Mouse (Mus musculus): ENCODE data around the gene Nipal1.

Nipal1 gene

GRCm38 (mm10) chr5:72664126-72664525 lies 16.5 kb downstream of the Nipal1 start:
- in situ Hi-C loops (cut with MboI, MseI) = loop anchor here in 1 of 2 experiments (5.0 kb wide), 1 partner anchor 88 kb away; the partner anchor contains the start of gene Txk

GRCm38 (mm10) chr5:72664854-72665253 lies 17.3 kb downstream of the Nipal1 start:
- in situ Hi-C loops (cut with MboI, MseI) = loop anchor here in 1 of 2 experiments (5.0 kb wide), 1 partner anchor 87 kb away; the partner anchor contains the start of gene Txk

- in situ Hi-C loops (cut with MboI, MseI) = no loop called here
These were observed 17.7 kb downstream of the Nipal1 start for GRCm38 (mm10) chr5:72665281-72665680.

- in situ Hi-C loops (cut with MboI, MseI) = no loop called here
These were observed 18.8 kb downstream of the Nipal1 start for GRCm38 (mm10) chr5:72666428-72666827.

- in situ Hi-C loops (cut with MboI, MseI) = no loop called here
These were observed 20.8 kb downstream of the Nipal1 start for GRCm38 (mm10) chr5:72668351-72668750.

GRCm38 (mm10) chr5:72671017-72671699 lies 23.6 kb downstream of the Nipal1 start:
- in situ Hi-C loops (cut with MboI, MseI) = loop anchor here in 1 of 2 experiments (10.0 kb wide), 1 partner anchor 106 kb away; no protein-coding TSS in a partner anchor

GRCm38 (mm10) chr5:72674994-72675542 lies 27.5 kb downstream of the Nipal1 start:
- in situ Hi-C loops (cut with MboI, MseI) = loop anchor here in 1 of 2 experiments (10.0 kb wide), 1 partner anchor 110 kb away; no protein-coding TSS in a partner anchor

GRCm38 (mm10) chr5:72681451-72681850 lies 33.9 kb downstream of the Nipal1 start:
- in situ Hi-C loops (cut with MboI, MseI) = loop anchor here in 1 of 2 experiments (10.0 kb wide), 1 partner anchor 317 kb away; no protein-coding TSS in a partner anchor

GRCm38 (mm10) chr5:72689556-72689955 lies 42.0 kb downstream of the Nipal1 start:
- in situ Hi-C loops (cut with MboI, MseI) = loop anchor here in 1 of 2 experiments (10.0 kb wide), 1 partner anchor 325 kb away; no protein-coding TSS in a partner anchor

- in situ Hi-C loops (cut with MboI, MseI) = no loop called here
These were observed 42.9 kb downstream of the Nipal1 start for GRCm38 (mm10) chr5:72690516-72690915.

GRCm38 (mm10) chr5:72694684-72695083 lies 47.1 kb downstream of the Nipal1 start:
- in situ Hi-C loops (cut with MboI, MseI) = no loop called here

GRCm38 (mm10) chr5:72696491-72696890 lies 48.9 kb downstream of the Nipal1 start:
- in situ Hi-C loops (cut with MboI, MseI) = no loop called here

- in situ Hi-C loops (cut with MboI, MseI) = no loop called here
These were observed 50.7 kb downstream of the Nipal1 start for GRCm38 (mm10) chr5:72698343-72698742.

GRCm38 (mm10) chr5:72698818-72699499 lies 51.4 kb downstream of the Nipal1 start:
- in situ Hi-C loops (cut with MboI, MseI) = no loop called here

GRCm38 (mm10) chr5:72699500-72699818 lies 51.9 kb downstream of the Nipal1 start:
- in situ Hi-C loops (cut with MboI, MseI) = no loop called here

- in situ Hi-C loops (cut with MboI, MseI) = loop anchor here in 1 of 2 experiments (10.0 kb wide), 1 partner anchor 107 kb away; no protein-coding TSS in a partner anchor
These were observed 54.6 kb downstream of the Nipal1 start for GRCm38 (mm10) chr5:72702202-72702601.

- in situ Hi-C loops (cut with MboI, MseI) = loop anchor here (5.0 to 10.0 kb wide), 2 partner anchors 111 to 354 kb away; no protein-coding TSS in a partner anchor
These were observed 58.5 kb downstream of the Nipal1 start for GRCm38 (mm10) chr5:72706095-72706494.

- in situ Hi-C loops (cut with MboI, MseI) = loop anchor here (5.0 to 10.0 kb wide), 2 partner anchors 112 to 354 kb away; no protein-coding TSS in a partner anchor
These were observed 59.1 kb downstream of the Nipal1 start for GRCm38 (mm10) chr5:72706722-72707121.

- in situ Hi-C loops (cut with MboI, MseI) = loop anchor here (5.0 to 10.0 kb wide), 2 partner anchors 115 to 357 kb away; no protein-coding TSS in a partner anchor
These were observed 61.9 kb downstream of the Nipal1 start for GRCm38 (mm10) chr5:72709451-72709850.

- in situ Hi-C loops (cut with MboI, MseI) = loop anchor here (5.0 to 10.0 kb wide), 2 partner anchors 115 to 358 kb away; no protein-coding TSS in a partner anchor
These were observed 62.4 kb downstream of the Nipal1 start for GRCm38 (mm10) chr5:72709976-72710375.

GRCm38 (mm10) chr5:72710572-72711278 lies 63.1 kb downstream of the Nipal1 start:
- in situ Hi-C loops (cut with MboI, MseI) = loop anchor here in 1 of 2 experiments (5.0 kb wide), 1 partner anchor 358 kb away; no protein-coding TSS in a partner anchor
